Mouse (Mus musculus) B cell, adult 2 months (primary cell): ENCODE data around the gene Ift74.
"Not testable (repeated sequence)": the region's sequence is repeated elsewhere in the genome, so short reads cannot be mapped to it uniquely, and the experiment has no call there.

Source experiments
- DNase-seq, 2 experiments: peaks; one replicate each; pipeline ENCODE4 v3.0.0; 2022

The Ift74 gene

GRCm38 (mm10) chr4:94613972-94614626, at the start of gene Ift74:
TSS of gene Ift74 (plus strand) at chr4:94614491.
- DNase-seq, result peak; percentile 91 to 92

DNA sequence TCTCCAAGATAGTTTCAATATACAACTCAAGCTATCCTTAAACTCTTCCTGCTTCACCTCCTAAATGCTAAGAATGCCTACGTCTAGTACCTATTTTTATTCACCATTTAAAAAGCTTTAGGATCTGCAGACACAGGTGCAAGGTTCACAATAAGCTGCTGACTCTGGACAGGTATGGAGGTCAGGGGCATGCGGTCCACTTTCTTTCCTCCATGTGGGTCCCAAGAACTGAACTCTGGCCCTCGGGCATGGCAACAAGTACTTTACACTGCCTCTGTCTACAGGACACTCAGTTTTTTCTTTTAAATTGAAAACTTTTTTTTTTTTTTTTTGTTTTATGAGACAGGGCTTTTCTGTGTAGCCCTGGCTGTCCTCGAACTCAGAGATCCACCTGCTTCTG, 41.6 kb upstream of the Ift74 start:
- DNase-seq, result no peak

DNA sequence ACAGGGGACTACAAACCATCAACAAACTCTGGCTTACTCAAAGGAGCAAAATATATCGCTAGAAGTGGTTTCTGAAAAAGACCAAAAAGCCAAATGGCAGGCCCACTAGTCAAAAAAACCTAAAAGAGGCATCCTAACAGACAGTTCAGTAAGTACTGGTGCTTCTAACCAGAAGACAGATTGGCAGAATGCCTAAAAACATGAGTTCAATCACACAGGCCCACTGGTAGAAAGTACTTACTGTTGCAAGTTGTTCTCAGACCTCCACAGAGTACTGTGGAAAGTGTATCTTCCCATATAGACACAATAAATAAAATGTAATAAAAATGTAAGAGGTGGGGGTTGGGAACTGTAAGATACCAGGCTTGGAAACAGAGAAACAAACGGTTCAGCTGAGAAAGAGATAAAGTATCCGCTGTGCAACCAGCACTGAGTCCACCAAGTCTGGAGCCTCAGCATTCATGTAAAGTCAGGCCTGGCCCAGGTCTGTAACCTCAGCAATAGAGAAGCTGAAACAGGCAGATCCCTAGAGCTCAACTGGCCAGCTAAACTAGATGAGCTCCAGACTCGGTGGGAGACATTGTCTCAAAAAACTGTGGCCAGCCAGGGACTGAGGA, 22.4 kb upstream of the Ift74 start:
- DNase-seq, result no peak

DNA sequence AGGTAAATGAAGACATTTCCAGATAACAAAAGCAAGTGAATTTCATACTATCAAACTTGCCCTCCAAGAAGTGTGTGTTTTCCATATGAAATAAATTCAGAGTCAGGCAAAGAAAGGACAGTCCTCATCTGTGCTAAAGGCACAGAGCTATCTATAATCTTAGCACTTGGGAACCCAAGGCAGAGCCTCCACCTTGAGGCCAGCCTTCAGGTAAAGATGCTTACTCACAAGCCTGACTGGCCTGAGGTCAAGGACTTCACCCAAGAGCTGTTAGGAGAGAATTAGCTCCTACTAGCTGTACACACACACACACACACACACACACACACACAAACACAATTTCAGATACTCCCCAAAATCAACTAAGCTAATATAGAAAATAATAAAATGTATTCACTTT, 21.6 kb upstream of the Ift74 start:
- no peak for DNase-seq

GRCm38 (mm10) chr4:94601395-94601794, 12.9 kb upstream of the Ift74 start:
- DNase-seq, result peak; percentile 31 to 41

GRCm38 (mm10) chr4:94602496-94603030, 11.7 kb upstream of the Ift74 start:
- DNase-seq, result no peak

GRCm38 (mm10) chr4:94603031-94603629, 11.2 kb upstream of the Ift74 start, which contains the start of gene Plaa:
TSS of gene Plaa (minus strand) at chr4:94603244.
- DNase-seq, result peak; percentile 92 to 93

GRCm38 (mm10) chr4:94604452-94605019, 9.8 kb upstream of the Ift74 start:
- no peak for DNase-seq

GRCm38 (mm10) chr4:94605591-94605990, 8.7 kb upstream of the Ift74 start:
- DNase-seq, result no peak

GRCm38 (mm10) chr4:94610339-94610738, 4.0 kb upstream of the Ift74 start:
- DNase-seq, result no peak

GRCm38 (mm10) chr4:94614627-94615006, 326 bp downstream of the Ift74 start:
- no peak for DNase-seq

DNA sequence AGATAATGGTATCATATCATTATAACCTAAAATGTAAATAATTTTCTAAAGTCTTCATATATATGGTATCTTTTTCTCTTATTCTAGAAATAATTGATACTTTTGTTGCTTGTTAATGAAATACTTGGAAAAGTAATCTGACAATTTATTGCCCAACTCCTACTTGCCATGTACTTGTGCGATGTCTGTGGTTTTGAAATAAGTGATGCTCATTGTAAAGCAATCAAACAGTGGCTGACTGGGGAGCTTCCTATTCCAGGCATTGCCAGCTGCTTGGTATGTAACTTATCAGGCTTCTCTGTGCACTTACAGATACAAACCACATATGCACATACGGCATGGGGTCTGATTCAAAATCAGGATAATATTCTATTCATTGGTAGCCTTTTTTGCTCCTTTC, 5.8 kb downstream of the Ift74 start:
- DNase-seq, result no peak

GRCm38 (mm10) chr4:94643141-94643540, 28.9 kb downstream of the Ift74 start:
- no peak for DNase-seq

DNA sequence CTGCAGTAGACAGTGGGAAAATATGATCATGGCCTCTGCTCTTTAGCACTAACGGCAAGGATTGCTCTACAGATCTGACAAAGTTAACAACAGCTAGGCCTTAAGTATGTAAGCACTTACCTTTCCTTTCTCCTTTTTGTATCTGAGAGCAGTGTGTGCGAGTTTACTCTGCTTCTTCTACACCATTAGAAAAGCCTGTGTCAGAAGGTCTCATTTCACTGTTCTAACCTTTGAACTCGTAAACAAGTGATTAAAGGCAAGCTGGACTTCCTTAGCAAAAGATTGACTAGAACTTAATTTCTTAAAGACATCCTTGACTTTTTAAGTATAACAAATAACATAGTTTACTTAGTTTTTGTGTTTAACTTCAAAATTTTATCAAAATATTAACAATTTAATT, 35.6 kb downstream of the Ift74 start, which contains the start of gene Lrrc19:
Gene Lrrc19, minus strand, starts transcription at position 225 of the 400 bp plus-strand sequence.
- no peak for DNase-seq

GRCm38 (mm10) chr4:94650426-94651175, 36.3 kb downstream of the Ift74 start:
- not testable (repeated sequence) for DNase-seq

GRCm38 (mm10) chr4:94669718-94670117, 55.4 kb downstream of the Ift74 start:
- DNase-seq, result no peak

DNA sequence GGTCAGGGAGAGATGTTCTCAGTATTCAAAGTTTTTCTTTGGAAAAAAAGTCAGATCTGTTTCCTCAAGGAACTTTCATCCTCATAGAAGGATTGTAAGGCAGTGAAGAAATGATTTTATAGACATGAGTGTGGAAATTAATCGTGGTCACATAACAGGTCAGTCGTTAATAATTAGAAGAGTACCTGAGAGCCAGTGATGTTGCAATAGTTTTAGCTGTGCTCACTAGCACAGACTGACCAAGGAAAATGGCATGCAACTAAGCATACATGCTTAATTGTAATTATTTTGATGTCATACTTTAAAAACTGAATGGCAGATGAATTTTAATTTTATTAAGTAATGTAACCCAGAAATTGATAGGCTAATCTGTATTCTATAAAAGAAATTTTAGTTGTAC, 66.4 kb downstream of the Ift74 start:
- DNase-seq, result no peak

DNA sequence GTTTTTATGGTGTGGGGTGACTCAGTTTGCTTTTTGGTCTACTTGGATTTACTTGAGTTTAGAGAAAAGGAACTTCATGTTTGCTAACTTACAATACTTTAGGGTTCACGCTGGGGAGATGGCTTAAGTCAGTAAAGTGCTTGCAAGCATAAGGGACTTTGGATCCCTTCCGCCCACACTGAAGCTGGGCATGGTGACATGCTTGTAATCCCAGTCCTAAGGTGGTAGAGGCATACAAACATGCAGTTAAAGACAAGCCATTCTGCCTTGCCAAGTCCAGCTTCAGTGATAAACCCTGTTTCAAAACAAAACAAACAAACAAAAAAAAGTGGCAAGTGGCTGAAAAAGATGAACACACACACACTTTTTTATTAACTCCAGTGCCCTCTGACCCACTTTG, 66.9 kb downstream of the Ift74 start:
- DNase-seq, result no peak

DNA sequence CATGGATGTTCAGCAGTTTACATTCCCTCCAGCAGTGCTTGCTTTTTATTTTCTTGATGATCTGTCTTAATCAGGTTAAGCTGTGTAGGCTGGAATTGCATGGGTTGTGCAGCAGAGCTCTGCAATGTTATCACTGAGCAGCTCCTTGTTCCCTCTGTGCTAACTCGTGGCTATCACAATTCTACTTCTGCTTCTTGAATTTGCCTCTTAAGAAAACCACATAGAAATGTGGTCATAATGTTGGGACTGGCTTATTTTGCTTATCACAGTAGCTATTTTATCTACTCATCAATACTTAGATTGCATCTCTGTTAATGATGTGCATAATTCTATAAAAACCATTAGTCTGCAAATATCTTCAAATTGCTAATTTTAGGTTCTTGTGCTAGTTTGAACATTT, 67.7 kb downstream of the Ift74 start:
- no peak for DNase-seq

GRCm38 (mm10) chr4:94683305-94683704, 69.0 kb downstream of the Ift74 start:
- no peak for DNase-seq

DNA sequence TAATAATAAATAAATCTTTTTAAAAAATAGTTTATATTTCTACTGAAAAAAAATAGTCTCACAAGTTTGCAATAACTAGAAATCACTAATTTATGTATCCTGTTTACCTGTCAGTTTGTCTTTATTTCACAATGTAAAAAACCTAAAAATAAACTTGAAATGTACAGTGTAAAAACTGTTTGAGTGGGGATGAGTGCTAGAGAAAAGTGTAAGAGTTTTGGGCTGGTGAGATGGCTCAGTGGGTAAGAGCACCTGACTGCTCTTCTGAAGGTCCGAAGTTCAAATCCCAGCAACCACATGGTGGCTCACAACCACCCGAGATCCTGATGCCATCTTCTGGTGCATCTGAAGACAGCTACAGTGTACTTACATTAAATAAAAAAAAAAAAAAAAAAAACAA, 75.5 kb downstream of the Ift74 start:
- DNase-seq, result not testable (repeated sequence)

DNA sequence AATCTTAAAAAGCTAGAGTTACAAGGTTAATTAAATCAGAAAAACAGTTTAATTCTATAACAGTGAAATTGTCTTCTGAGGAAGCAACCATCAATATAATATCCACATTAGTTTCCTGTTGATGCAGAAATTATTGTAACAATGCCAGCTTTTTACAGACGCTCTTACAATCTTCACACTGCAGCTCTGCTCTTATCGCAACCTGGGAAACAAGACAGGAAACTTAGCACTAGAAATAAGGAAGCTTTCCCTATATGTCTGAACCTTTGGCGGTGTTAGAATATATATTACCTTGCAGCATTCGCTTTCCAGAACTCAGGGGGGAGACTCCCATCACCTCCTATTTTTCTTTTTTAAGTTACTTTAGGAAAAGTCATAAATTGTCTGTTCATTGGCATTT, 76.8 kb downstream of the Ift74 start:
- DNase-seq, result no peak

- DNase-seq, result no peak
Observed at GRCm38 (mm10) chr4:94692175-94692574, 77.9 kb downstream of the Ift74 start.
